Mouse (Mus musculus) embryonic facial prominence, embryonic 14.5 days (tissue): ENCODE measurements around the gene Acot8. TPM values are rescaled to one million over a fixed set of nuclear protein-coding genes. Genes with fewer than 3 reads are reported as not detected.

Experiments used
- ATAC-seq: fragments of 200-750 bp; cut with Nextera tagmentation; 2 replicates; pipeline ENCODE4 v1.8.0; 2017; ENCODE audit warnings: low read depth, moderate number of reproducible peaks, moderate TSS enrichment
- DNase-seq: peaks from one replicate; pipeline ENCODE4 v3.0.0-alpha.2; 2015; ENCODE audit warnings: low spot score
- H3K27ac ChIP-seq: fragments of 300-500 bp; sonication (generic); replicated peaks from 2 replicates; pipeline ENCODE4 v1.5.1; 2014; ENCODE audit warnings: low read depth, mild to moderate bottlenecking, low read length, moderate library complexity
- H3K27me3 ChIP-seq: fragments of 300-500 bp; sonication (generic); replicated peaks from 2 replicates; pipeline ENCODE4 v1.6.1; 2014; ENCODE audit warnings: low read length; ENCODE audit not compliant: control insufficient read depth, insufficient read depth
- H3K36me3 ChIP-seq: fragments of 300-500 bp; sonication (generic); 2 replicates; pipeline ENCODE4 v1.6.1; 2014; ENCODE audit warnings: low read length, mixed read lengths; ENCODE audit not compliant: control insufficient read depth, insufficient read depth
- H3K4me1 ChIP-seq: fragments of 300-500 bp; sonication (generic); 2 replicates; pipeline ENCODE4 v1.6.1; 2014; ENCODE audit warnings: antibody characterized with exemption, low read length; ENCODE audit not compliant: control insufficient read depth, insufficient read depth
- H3K4me2 ChIP-seq: fragments of 300-500 bp; sonication (generic); 2 replicates; pipeline ENCODE4 v1.6.1; 2014; ENCODE audit warnings: low read depth, mild to moderate bottlenecking, low read length, moderate library complexity, mixed read lengths
- H3K4me3 ChIP-seq: fragments of 300-500 bp; sonication (generic); 2 replicates; pipeline ENCODE4 v1.5.1; 2014; ENCODE audit warnings: low read depth, mild to moderate bottlenecking, low read length
- H3K9ac ChIP-seq: fragments of 300-500 bp; sonication (generic); 2 replicates; pipeline ENCODE4 v1.6.1; 2014; ENCODE audit warnings: low read depth, mild to moderate bottlenecking, low read length, moderate library complexity, mixed read lengths
- H3K9me3 ChIP-seq: fragments of 300-500 bp; sonication (generic); 2 replicates; pipeline ENCODE4 v1.6.1; 2016; ENCODE audit warnings: low read length; ENCODE audit not compliant: control insufficient read depth
- WGBS: fragments of 180-500 bp; shearing (Covaris S2); extraction: QIAGEN DNeasy Blood & Tissue Kit; methylation state at CpG from one replicate; pipeline ENCODE4 v1.1.7; 2014; 5-methylcytosine and 5-hydroxymethylcytosine counted together
- polyA plus RNA-seq: library from polyadenylated mRNA; unstranded; fragments of >200 nt; fragmentation: Nextera tagmentation; extraction: Ambion mirVana; gene quantifications from 2 replicates; pipeline ENCODE4 v1.2.1, GENCODE M21; 2014

Gene Acot8
- polyA plus RNA-seq, 1 experiment from 2014 or later: 13.8 TPM

DNA sequence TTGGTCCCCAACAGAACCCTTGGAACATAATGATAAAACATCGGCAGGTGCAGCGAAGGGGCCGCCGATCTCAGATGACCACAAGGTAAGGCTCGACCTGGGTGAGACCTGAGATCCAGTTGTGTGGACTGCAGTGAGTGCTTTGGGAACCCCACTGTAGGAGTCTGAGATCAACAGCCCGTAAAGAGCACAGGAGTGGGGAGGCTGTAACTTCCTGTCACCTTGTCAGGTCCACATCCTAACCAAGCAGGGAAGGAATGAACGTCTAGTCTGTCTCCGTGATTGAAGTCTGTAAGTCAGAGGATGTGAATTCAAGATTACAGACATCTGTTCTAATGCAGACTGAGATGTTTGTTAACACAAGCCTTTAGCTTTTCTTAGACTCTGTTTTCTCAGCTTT is 58.0 kb downstream of the Acot8 start:
- Histone ChIP-seq H3K27ac (no peak overlapping the region), H3K4me1 (peaks cover 11% of the 10 kb centered on the region), H3K27me3 (no peaks in the 10 kb centered on the region), H3K9me3 (no peaks in the 10 kb centered on the region), H3K9ac (peak overlapping the region; percentile 93), H3K36me3 (peaks cover 39% of the 10 kb centered on the region), H3K4me2 (peak overlapping the region; percentile 75), H3K4me3 (peak overlapping the region; percentile 90)
- 47% methylated on average over 8 of the region's 8 CpGs for WGBS
- no peak for ATAC-seq
- DNase-seq: no peak

- H3K9ac ChIP-seq: peak within 1 kb of the TSS; percentile 93
- ATAC-seq: peak; percentile 93
- 0% methylated on average over 31 of the region's 70 CpGs for WGBS
Measured at GRCm38 (mm10) chr2:164745843-164746479, 58.7 kb downstream of the Acot8 start, which contains the start of the genes Wfdc3 and Dnttip1. Wfdc3 (minus strand) TSS chr2:164745931. Dnttip1 (plus strand) TSS chr2:164745983.

GRCm38 (mm10) chr2:164744987-164745386 is 59.7 kb downstream of the Acot8 start:
- WGBS: 74% methylated on average over 13 of the region's 13 CpGs

More at GRCm38 (mm10) chr2:164745843-164746479, 58.7 kb downstream of the Acot8 start, which contains the start of the genes Wfdc3 and Dnttip1:
- Histone ChIP-seq H3K4me2 (peak within 1 kb of the TSS; percentile 75), H3K36me3 (peaks cover 33% of the 10 kb centered on the region), H3K4me3 (peak within 1 kb of the TSS; percentile 90), H3K9me3 (no peaks in the 10 kb centered on the region), H3K4me1 (peaks cover 11% of the 10 kb centered on the region), H3K27me3 (no peaks in the 10 kb centered on the region), H3K27ac (peak within 1 kb of the TSS; percentile 74)
- DNase-seq: peak; percentile 94

More at GRCm38 (mm10) chr2:164744987-164745386, 59.7 kb downstream of the Acot8 start:
- peak overlapping the region; percentile 93 for H3K9ac ChIP-seq
- peak overlapping the region; percentile 90 for H3K4me3 ChIP-seq
- H3K36me3 ChIP-seq: peaks cover 24% of the 10 kb centered on the region
- no peaks in the 10 kb centered on the region for H3K27me3 ChIP-seq
- no peaks in the 10 kb centered on the region for H3K9me3 ChIP-seq
- H3K27ac ChIP-seq: no peak overlapping the region
- DNase-seq (no peak), ATAC-seq (no peak)
- H3K4me2 ChIP-seq: peak overlapping the region; percentile 75
- H3K4me1 ChIP-seq: peaks cover 11% of the 10 kb centered on the region

Other genes with a start within 250 kb of the Acot8 start
- gene Wfdc2, start 242.5 kb downstream of the Acot8 start, polyA plus RNA-seq: 53.7 and 62.4 TPM in 2 replicates
- gene Spint3, start 231.4 kb downstream of the Acot8 start, polyA plus RNA-seq: not detected in 2 replicates
- 0.51 TPM in 1 of 2 replicates, not detected in the other for gene Wfdc6a, start 219.4 kb downstream of the Acot8 start, polyA plus RNA-seq
- not detected in 2 replicates for gene Eppin, start 211.3 kb downstream of the Acot8 start, polyA plus RNA-seq
- not detected in 2 replicates for gene Wfdc6b, start 191.4 kb downstream of the Acot8 start, polyA plus RNA-seq
- 0.11 TPM in 1 of 2 replicates, not detected in the other for gene Wfdc8, start 191.3 kb downstream of the Acot8 start, polyA plus RNA-seq
- gene Wfdc16, start 166.1 kb downstream of the Acot8 start, polyA plus RNA-seq: not detected in 2 replicates
- gene Wfdc10, start 148.8 kb downstream of the Acot8 start, polyA plus RNA-seq: 0.69 and 1.1 TPM in 2 replicates
- gene Wfdc9, start 148.3 kb downstream of the Acot8 start, polyA plus RNA-seq: not detected in 2 replicates
- gene Wfdc11, start 130.8 kb downstream of the Acot8 start, polyA plus RNA-seq: not detected in 2 replicates
- gene Wfdc13, start 119.8 kb downstream of the Acot8 start, polyA plus RNA-seq: 0.21 TPM in 1 of 2 replicates, not detected in the other
- not detected in 2 replicates for gene Spint4, start 106.4 kb downstream of the Acot8 start, polyA plus RNA-seq
- gene Spint5, start 89.6 kb downstream of the Acot8 start, polyA plus RNA-seq: not detected in 2 replicates
- 0.53 and 1.1 TPM in 2 replicates for gene Wfdc3, start 59.0 kb downstream of the Acot8 start, polyA plus RNA-seq
- 60.9 and 63.0 TPM in 2 replicates for gene Dnttip1, start 58.9 kb downstream of the Acot8 start, polyA plus RNA-seq
- gene Ube2c, start 35.0 kb downstream of the Acot8 start, polyA plus RNA-seq: 229 and 276 TPM in 2 replicates
- 799 and 1,279 TPM in 2 replicates for gene Tnnc2, start 24.9 kb downstream of the Acot8 start, polyA plus RNA-seq
- gene Snx21, start 19.1 kb downstream of the Acot8 start, polyA plus RNA-seq: 27.9 and 28.3 TPM in 2 replicates
- 6.0 and 6.4 TPM in 2 replicates for gene Zswim3, start 216 bp upstream of the Acot8 start, polyA plus RNA-seq
- gene Zswim1, start 17.8 kb upstream of the Acot8 start, polyA plus RNA-seq: 15.1 and 15.7 TPM in 2 replicates
- not detected in 2 replicates for gene Spata25, start 23.7 kb upstream of the Acot8 start, polyA plus RNA-seq
- gene Ctsa, start 28.0 kb upstream of the Acot8 start, polyA plus RNA-seq: 140 and 154 TPM in 2 replicates
- 8.3 and 9.1 TPM in 2 replicates for gene Neurl2, start 28.6 kb upstream of the Acot8 start, polyA plus RNA-seq
- gene Pltp, start 52.8 kb upstream of the Acot8 start, polyA plus RNA-seq: 50.1 and 55.1 TPM in 2 replicates
- gene Pcif1, start 74.4 kb upstream of the Acot8 start, polyA plus RNA-seq: 56.9 and 62.8 TPM in 2 replicates
- 11.9 and 13.9 TPM in 2 replicates for gene Zfp335, start 106.9 kb upstream of the Acot8 start, polyA plus RNA-seq
- gene Mmp9, start 135.9 kb upstream of the Acot8 start, polyA plus RNA-seq: 33.7 and 52.0 TPM in 2 replicates
- 0.56 and 1.1 TPM in 2 replicates for gene Slc12a5, start 155.9 kb upstream of the Acot8 start, polyA plus RNA-seq
- gene Ncoa5, start 230.0 kb upstream of the Acot8 start, polyA plus RNA-seq: 48.7 and 53.2 TPM in 2 replicates